Mouse (Mus musculus) gastrocnemius, adult 18-20 months (tissue): Measurements from ENCODE around the gene Ccdc12. TPM values are rescaled to one million over a fixed set of nuclear protein-coding genes. Genes with fewer than 3 reads are reported as not detected.

ENCODE experiments used
- DNase-seq: peaks from one replicate; pipeline ENCODE4 v3.0.0; 2021; ENCODE audit warnings: low spot score
- total RNA-seq, 2 experiments: library from RNA; stranded (reverse); gene quantifications; 2 replicates each; pipeline ENCODE4 v1.2.3; 2021

Ccdc12 gene
- total RNA-seq, 2 experiments from 2014 or later: 42.4 to 45.8 TPM

DNA sequence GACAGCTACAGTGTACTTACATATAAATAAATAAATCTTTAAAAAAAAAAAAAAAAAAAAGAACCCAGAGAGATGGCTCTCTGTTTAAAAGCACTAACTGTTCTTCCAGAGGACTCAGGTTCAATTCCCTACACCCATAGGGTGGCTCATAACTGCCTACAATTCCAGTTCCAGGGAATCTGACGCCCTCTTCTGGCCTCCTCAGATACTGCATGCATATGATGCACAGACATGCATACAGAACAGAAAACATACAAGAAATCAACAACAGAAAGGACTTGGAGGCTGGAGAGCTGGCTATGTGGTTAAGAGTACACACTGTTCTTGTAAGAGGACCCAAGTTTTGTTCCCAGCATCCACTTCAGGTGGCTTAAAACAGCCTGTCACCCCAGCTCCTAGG, 81.8 kb downstream of the Ccdc12 start:
- DNase-seq: no peak

DNA sequence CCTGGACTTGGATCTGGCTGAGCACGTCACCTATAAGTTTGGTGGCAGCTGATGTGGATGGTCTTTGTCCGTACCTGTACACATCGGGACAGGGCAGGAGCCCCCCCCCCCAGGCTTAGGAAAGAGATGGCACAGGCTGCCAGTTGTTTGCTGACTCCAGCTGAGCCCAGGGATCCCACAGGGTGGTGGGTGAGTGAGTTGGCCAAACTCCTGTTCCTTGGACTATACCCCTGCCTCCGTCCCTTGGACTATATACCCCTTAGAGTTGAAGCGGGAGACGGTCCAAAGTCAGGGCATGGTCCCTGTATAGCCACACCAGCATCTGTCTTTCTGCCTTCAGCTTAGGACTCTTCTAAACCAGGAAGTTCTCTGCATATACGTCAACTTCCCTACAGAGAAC, 83.7 kb downstream of the Ccdc12 start:
- no peak for DNase-seq

DNA sequence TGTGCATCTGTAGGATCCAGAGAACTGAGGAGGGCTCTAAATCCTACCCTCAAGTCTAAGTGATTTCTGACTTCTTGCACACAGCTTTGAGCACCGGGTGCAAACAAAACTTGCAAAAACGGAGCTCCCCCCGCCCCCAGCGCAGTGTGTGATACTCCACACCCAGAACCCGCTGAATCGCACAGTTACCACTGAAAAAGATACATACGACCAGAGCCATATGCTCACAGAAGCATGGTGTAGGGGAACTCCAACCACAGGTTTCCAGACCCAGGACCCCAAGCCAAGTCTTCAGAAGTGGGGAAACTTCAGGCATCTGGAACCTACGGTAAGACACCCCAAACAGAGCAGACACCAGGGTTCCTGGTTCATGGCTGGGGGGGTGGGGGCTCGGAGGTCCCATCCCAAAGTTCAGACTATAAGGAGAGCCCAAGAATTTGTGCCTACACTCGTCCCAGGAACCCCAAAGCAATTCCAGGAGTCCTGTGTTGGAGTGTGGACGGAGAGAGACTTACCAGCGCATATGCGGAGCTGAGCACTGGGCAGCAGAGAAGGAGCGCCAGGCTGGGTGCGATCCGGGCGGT, 85.5 kb downstream of the Ccdc12 start, which contains the start of gene Myl3:
TSS of gene Myl3 (plus strand) at position 151 of the 584 bp plus-strand sequence.
- no peak for DNase-seq

DNA sequence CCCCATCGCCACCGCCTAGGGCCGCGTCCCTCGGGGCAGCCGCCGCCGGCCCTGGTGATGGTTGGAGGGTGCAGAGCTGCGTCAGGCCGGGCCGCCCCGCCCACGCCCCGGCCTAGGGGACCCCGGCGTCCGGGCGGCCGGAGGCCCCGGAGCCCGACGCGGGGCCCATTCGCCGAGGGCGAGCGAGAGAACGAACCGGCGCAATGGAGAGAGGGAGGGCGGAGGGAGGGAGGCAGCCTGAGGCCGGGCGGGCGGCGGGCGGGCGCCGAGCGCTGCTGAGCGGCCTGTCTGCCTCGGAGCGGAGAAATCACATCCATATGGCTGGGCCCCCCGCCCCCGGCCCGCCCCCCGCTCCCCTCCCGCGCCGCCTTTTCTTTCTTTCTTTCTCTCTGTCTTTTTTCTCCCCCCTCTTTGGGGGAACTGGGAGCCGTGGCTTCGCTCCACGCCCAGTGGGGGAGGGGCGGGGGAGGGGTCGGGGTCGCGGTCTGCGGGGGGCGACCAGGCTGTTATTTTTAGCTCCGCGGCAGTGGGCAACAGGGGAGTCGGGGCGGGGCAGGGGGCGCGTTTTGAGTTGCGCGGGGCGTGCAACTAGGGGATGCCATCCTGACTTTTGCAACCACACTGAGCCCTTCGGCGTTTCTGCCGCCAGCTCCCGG, 86.1 kb downstream of the Ccdc12 start:
- no peak for DNase-seq

DNA sequence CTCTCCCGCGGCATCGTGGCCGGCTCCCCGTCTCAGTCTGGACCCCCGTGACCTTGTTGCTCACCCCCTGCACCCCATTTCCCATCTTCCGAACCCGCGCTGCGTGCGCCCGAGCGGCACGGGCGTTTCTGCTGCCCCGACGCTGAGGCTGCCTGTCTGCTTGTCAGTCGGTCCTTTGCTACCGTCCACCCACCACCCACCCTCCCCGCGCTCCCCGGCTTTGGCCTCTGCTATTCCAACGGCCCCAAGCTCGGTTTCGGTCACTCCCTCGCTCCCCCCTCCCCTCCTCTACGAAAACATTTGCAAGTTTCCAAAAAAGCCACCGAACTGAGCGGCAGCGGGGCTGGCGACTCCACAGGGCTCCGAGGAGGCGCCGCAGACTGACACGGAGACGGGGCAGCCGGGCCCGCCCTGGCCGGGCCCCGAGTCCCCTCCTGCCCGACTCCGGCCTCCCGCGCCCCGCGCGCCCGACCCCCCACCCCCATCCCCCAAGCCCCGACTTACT, 86.7 kb downstream of the Ccdc12 start:
- DNase-seq: no peak

DNA sequence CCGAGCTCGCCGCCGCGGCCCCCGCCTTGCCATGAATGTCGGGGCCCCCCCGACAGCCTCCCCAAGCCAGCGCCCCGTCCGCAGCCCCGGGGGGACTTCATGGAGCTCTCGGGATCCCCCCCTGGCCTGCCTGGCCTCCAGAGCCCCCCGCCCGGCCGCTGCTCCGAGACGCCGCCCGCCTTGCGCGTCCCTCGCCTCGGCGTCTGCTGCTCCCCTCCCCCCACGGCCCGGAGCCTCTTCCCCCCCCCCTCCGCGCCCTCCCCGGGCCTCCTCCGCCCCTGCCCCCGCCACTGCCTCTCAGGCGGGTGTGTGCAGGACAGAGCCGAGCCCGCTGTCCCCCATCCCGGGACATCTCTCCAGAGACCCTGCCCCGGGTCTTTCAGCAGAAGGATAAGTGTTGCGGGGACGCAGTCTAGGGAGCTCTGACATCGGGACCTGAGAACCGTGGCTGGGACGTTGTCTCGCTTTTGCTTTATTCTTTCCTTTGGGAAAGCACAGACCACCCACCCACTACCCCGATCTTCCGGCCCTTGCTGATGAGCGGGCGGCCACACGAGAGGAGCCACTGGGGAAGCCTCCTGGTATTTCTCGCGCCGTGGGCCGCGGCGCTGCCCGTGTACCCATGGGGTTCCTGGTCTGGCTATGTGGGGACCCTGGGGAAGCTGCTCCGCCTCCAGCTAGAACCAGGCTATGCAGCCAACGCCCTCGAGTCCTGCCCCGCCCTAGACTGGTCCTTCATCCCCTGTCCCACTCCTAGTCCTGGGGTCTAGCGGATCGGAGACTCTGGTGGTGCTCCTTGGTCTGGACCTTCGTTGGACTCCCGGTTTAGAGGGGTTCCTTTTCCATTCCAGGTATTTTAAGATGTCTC, 87.4 kb downstream of the Ccdc12 start:
- DNase-seq: no peak

DNA sequence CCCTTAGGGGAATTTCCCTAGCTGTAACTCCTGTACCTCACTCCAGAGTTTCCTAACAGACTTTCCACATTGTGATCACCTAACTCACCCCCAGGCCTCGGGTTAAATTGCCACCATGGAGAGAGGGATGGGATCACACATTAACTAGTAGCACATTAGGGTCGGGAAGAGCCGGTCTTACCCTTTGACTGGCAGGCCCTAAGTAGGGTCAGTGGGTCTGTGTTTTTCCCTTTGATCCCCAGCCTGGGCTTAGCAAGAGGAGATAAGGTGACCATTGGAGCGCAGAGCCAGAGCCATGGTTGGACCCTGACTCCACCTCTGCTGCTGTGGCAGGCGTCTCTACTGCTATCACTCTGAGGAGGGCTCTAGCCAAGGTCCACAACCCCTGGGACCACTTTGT, 89.4 kb downstream of the Ccdc12 start:
- DNase-seq: no peak

DNA sequence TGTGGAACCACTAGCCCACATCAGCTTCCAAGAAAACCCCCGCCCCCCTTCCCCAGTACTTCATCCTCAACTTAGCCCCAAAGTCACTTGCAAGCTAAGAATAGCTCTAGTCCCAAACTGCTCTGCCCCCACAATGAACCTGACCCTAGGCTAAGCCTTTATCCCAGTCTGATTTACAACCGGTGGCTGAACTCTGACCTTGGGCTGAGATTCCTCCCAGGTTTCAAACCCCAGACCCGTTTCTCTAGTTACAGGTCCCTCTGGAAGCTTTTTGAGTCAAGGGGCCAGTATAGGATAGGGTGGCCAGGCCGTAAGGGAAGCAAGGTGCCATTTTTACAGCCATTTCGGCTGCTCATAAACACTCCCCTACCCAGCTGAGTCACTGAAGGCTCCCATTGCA, 89.9 kb downstream of the Ccdc12 start:
- no peak for DNase-seq

DNA sequence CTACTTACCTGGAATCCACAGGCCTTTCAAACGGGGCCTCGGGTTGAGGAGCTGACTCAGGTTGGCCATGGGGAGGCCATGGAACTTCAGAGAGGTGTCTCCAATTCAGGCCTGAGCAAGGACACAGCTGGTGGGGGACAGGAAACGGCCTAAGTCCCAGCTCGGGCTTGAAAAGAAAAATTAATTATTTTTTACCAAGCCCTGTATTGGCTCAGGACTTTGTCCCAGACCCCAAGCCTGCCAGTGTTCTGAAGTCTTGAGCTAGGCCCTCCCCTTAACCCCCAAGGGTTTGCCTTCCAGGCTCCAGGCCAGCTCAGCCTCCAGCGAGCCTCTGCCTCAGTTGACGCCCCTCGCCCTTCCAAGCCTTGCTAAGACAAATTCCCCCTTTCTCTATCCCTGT, 90.7 kb downstream of the Ccdc12 start, which contains the start of gene Pth1r:
TSS of gene Pth1r (minus strand) at position 185 of the 400 bp plus-strand sequence.
- DNase-seq: no peak

DNA sequence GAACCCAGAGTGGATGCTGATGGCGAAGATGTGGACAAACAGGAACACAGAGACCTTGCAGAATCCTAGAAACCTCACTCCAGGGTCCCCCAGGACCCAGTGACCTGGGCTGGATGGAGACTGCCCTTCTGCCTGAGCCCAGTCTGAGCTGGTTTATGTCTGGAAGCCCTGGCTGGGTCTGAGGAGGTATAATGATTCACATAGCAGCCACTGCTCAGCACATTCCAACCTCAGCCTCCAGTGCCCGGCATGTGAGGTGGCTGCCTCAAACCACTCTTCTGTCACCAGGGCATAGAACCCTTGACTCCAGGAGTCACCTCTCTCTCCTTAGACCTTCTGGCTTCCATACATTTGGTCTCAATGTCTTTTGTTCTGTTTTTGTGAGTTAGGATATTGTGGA, 92.1 kb downstream of the Ccdc12 start:
- no peak for DNase-seq

DNA sequence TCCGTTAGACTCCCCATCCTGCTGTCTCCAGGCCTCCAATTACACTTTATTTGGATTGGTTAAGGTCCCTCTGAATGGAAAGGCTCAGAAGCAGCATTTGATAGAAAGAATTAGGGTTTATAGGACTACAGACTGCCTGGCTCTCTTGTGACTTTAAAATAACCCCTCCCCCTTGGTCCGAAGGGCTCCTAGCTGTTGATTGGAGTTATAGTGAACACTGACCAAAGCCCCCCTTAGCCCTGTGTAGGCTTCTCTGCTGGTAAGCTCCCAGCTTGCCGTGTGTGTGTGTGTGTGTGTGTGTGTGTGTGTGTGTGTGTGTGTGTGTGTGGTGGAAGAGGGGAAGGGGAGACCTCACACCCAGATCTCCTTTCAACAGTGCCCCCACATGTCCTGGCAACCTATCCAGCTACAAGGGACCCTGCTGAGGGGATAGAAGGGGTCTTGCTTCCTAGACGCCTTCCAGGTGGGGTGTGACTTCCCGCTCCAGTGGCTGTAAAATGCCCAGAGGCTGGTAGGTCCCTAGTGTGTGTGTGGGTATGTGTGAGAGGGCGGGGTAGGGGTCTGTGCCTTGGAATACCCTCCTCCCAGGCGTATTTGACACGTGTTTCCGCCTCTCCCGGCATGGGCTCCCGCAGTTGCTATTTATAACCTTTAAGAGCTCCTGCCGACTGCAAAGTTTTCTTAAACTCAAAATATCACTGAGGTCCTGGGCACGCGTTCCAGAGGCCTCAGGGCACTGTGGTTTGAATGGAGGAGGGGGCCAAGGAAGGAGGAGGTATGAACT, 94.3 kb downstream of the Ccdc12 start:
- no peak for DNase-seq

DNA sequence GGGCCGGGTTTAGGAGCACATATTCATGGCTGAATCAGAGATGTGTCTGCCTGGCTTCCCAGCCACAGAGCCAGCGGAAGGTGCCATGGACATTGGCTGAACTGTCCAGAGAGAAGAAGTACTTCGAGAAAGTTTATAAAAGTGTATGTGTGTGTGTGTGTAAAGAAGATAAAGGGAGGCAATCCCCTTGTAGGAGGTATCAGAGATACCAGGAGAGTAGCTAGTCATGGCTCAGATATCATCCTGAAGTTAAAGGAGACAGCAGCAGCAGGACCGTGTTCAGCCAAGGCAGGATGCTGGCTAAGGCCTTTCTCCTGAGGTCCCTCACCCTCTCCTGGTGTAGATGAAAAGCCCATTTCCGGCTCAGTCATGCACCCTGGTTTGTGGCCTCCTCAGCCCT, 95.1 kb downstream of the Ccdc12 start:
- no peak for DNase-seq

DNA sequence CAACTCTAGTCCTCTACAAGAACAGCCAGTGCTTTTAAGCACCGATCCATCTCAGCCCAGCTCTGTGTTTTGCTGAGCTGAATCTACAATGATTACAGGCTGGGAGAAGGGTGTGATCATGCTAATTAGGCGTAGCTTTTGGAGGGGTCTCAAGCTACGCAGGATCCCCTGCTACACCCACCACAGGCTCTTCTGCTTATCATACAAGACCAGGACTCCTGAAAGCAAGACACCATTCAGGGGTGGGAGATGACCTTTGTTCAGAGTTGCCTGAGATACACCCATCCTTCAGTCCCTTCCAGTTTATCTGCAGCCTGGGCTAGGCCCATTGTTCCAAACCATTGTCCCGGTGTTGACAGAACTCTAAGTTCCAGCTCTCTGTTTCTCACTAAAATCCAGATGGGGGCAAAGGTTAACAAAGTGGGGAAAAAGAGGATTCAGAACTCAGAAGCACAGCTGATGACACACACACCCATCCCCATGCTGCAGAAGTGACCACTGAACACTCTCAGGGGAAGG, 96.7 kb downstream of the Ccdc12 start:
- DNase-seq: no peak

DNA sequence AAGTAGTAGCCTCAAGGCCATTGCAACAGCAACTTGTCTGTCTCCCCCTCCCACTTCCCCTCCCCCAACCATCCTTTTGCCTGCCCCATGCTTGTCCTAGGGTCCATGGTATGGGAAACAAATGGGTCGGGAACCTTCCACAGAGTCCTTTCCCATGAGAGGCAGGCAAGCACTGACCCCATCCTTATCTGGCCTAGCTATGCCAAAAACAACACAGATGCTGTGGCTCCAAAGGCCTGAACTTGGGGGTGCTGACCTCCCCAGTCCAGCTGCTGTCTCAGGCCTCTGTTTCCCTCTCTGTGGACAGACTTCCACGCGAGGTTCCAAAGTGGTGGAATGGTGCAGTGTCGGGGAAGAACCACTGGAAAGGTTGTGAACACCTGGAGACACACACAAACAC, 97.5 kb downstream of the Ccdc12 start:
- no peak for DNase-seq

DNA sequence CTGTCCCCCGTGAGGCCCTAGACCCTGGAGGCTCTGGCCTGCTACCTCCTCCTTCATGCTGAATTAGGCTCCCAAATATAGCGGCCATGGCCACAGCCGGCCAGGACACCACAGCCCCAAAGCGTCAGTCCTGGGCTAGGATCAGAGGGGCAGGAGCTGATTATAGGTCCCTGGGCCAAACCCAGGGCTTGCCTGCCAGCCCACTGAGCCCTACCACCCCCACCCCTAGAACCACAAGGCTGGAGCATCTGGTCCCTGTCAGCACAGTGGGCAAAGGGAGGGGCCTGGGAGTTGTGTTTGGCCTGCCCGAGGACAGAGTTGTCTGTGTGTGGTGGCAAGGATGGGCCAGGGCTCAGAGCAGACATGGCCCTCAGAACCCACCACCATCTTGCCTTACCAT, 101.5 kb downstream of the Ccdc12 start:
- DNase-seq: no peak

DNA sequence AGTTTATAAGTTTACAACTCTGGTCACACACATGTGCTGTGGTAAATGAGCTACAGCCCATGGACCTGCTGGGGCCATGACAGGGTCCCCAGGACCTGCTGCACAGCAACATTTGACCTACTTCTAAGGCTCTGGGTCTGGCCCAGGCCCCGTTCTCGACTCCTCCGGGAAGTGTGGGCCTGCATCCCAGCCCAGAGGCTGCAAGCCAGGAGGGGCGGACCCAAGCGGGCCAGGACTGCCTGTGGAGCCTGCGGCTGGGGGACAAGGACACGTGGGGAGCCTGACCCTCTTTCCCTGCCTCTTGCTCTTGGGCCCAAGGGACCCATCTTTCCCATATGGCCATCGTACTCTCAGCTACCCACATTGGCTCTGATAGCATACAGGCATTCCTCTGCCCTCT, 102.3 kb downstream of the Ccdc12 start:
- peak; percentile 87 for DNase-seq

DNA sequence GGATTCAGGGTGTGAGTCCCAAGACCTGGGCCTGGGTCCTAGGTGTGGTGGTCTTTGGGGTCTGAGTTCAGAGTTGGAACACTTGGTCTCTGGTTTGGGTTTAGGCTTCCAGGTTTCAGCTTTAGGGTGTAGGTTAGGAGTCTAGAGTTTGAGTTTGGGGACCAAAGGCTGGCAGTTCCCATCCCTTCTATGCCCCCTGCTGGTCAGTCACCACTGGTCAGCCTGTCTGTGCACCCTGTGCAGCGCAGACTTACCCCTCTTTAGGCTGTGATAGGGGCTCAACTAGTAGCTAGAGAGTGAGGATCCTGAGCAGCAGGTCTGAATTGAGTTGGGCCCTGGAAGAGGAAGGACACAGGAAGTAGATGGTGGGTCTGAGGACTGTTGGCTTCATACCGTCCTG, 103.0 kb downstream of the Ccdc12 start:
- DNase-seq: peak; percentile 54

DNA sequence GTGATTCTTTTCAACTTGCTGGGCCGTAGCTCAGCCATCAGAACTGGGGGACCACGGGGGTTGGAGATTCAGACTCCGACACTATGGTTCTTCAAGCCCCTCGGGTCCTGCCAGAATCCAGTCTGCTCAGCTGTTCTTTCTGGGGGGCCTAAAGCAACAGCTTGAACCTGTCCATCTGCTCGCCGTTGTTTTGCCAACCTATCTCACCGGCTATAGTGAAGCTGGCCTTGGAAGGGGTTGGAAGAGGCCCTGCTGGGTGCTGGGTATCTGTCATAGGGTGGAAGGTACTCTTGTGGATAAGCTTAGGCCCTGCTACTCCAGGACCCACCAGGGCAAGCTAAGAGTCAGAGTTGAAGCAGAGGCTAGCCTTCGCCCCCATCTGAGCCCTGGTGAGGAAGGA, 104.6 kb downstream of the Ccdc12 start:
- DNase-seq: no peak
